Mouse (Mus musculus) heart, postnatal 0 days (tissue): ENCODE data around the gene Tmem125.

Source experiments
- CTCF ChIP-seq: IDR thresholded peaks from 2 replicates; pipeline ENCODE4 v1.5.1; 2016; ENCODE audit warnings: antibody characterized with exemption, control low read depth, low read depth
- EP300 ChIP-seq: IDR thresholded peaks from 2 replicates; pipeline ENCODE4 v1.6.1; 2016; ENCODE audit warnings: antibody characterized with exemption, low read depth

DNA sequence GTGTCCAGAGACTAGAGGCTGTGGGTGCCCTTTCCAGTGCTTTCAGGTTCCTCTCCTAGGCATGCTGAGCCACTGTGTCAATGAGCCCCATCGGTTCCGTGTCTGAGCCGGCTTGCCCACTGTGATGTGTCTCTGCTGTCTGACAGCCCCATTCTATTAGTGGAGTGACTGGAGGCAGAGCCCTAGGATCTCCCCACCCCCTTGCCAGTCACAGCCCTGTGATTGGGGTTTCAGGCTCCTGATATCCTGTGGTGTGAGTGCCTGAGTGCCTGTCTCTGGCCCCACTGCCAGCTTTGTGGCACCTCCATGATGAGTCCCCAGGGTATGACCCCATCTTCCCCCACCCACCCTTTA is 21.1 kb upstream of the Tmem125 start:
- TF ChIP-seq CTCF (no peak), EP300 (no peak)
